Mouse (Mus musculus): ENCODE results near the gene Rcan1. TPM values are rescaled to one million over a fixed set of nuclear protein-coding genes. Genes with fewer than 3 reads are reported as not detected.

Gene Rcan1
- polyA plus RNA-seq, 1 experiment from 2014 or later = 37.9 TPM

DNA sequence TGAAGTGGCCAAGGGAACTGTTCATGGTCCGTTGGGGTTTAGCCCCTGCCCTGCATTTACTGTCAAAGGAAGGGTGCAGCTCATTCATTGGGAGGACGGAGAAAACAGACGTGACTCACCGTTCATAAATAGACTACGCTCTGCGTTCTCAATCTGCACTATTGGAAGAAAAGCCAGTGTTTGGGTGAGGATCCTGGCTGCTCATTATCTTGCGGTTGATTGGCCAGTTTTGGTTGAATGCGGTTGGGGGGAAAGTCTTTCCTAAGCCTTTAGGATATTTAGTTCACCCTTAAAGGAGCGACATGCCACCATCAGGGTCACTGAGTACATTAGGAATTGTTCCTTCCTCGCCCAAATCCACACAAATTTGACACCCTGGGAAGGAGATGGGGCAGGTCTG is 5.4 kb downstream of the Rcan1 start:
- no peaks in the 10 kb centered on the region for H3K9me3 ChIP-seq (replicated peaks; ENCODE audit: low read length)
- ATAC-seq (replicated peaks; ENCODE audit: low FRiP score, low read depth) (no peak), DNase-seq (ENCODE audit: low spot score) (no peak)
- no peak for TF ChIP-seq CTCF (IDR thresholded peaks at IDR 0.05; ENCODE audit: low read depth)
- H3K4me1 ChIP-seq (replicated peaks; ENCODE audit: insufficient read depth, low read length) = peaks cover 15% of the 10 kb centered on the region; the same call in 1 of the 2 replicates
- WGBS = 8% methylated on average over 10 of the region's 10 CpGs
- peak overlapping the region; percentile 84 for H3K4me3 ChIP-seq (replicated peaks; ENCODE audit: low read depth, low read length)
- H3K4me2 ChIP-seq (ENCODE audit: low read length) = peak overlapping the region; percentile 94
- no peaks in the 10 kb centered on the region for H3K27me3 ChIP-seq (ENCODE audit: insufficient read depth, low read length)
- no peaks in the 10 kb centered on the region for H3K36me3 ChIP-seq (ENCODE audit: insufficient read depth, low read length)
- no peak overlapping the region for H3K27ac ChIP-seq
- H3K9ac ChIP-seq (ENCODE audit: low read depth, low read length) = peak overlapping the region; percentile 90; the same call in 1 of the 2 replicates

DNA sequence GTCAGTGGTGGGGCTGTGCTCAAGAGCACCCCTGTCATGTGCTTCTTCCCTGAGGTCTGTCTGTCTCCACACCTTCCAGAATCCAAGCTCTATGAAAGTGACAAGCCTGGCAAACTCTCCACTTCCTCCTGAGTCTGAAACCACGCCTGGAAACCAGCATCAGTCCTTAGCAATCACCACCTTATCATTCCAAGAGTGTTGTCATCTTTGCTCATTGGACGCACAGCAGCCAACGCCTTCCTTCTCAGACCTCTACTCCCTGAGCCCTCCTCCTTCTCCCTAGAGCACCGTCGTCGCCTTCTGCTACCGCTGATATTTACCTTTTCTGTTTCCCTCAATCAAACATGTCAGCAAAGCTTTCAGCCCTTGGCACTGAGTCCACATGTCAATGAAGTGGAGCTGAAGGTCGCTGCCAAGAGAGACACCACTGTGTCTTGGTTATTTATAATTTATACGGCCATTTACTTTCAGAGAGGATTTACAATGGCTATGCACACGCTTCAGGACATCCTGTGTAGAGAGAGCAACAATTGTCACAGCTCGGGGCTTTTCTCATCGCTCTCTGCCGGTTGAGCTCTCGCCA is 6.2 kb downstream of the Rcan1 start:
- Histone ChIP-seq H3K27me3 (ENCODE audit: insufficient read depth, low read length) (no peaks in the 10 kb centered on the region), H3K27ac (no peak overlapping the region), H3K4me2 (ENCODE audit: low read length) (peak overlapping the region; percentile 94), H3K9ac (ENCODE audit: low read depth, low read length) (0 out of 2 replicates have a peak overlapping the region, but pooled peaks have one; percentile 90), H3K4me3 (replicated peaks; ENCODE audit: low read depth, low read length) (peak overlapping the region; percentile 84; the same call in 1 of the 2 replicates), H3K4me1 (replicated peaks; ENCODE audit: insufficient read depth, low read length) (peaks cover 15% of the 10 kb centered on the region; the same call in 1 of the 2 replicates), H3K36me3 (ENCODE audit: insufficient read depth, low read length) (no peaks in the 10 kb centered on the region), H3K9me3 (replicated peaks; ENCODE audit: low read length) (no peaks in the 10 kb centered on the region)
- no peak for ATAC-seq (replicated peaks; ENCODE audit: low FRiP score, low read depth)
- TF ChIP-seq CTCF (IDR thresholded peaks at IDR 0.05; ENCODE audit: low read depth) = no peak
- no peak for DNase-seq (ENCODE audit: low spot score)
- WGBS = 42% methylated on average over 14 of the region's 14 CpGs

DNA sequence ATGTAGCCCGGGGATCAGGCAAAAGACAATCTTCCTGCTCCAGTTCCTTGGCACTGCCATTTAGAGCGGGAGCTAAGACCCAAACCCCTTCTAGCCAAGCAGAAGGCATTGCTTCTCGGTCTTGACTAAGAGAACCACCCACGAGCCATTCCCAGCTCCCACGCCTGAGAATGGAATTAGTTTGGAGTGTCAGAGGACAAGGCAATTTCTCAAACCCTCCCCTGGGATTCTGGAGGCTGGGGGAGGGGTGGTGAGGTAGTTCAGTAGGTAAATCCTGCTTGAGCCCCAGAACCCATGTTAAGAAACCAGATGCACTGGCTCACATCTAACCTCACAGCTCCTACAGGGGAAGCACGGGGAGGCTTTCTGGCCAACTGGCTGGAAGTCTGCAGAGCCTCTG is 9.3 kb downstream of the Rcan1 start:
- H3K4me2 ChIP-seq (ENCODE audit: low read length) = no peak overlapping the region
- H3K9me3 ChIP-seq (replicated peaks; ENCODE audit: low read length) = no peaks in the 10 kb centered on the region
- no peak overlapping the region for H3K27ac ChIP-seq
- DNase-seq (ENCODE audit: low spot score) (no peak), ATAC-seq (replicated peaks; ENCODE audit: low FRiP score, low read depth) (no peak)
- peaks cover 15% of the 10 kb centered on the region; the same call in 1 of the 2 replicates for H3K4me1 ChIP-seq (replicated peaks; ENCODE audit: insufficient read depth, low read length)
- no peak for TF ChIP-seq CTCF (IDR thresholded peaks at IDR 0.05; ENCODE audit: low read depth)
- H3K4me3 ChIP-seq (replicated peaks; ENCODE audit: low read depth, low read length) = no peak overlapping the region
- H3K9ac ChIP-seq (ENCODE audit: low read depth, low read length) = no peak overlapping the region
- H3K36me3 ChIP-seq (ENCODE audit: insufficient read depth, low read length) = no peaks in the 10 kb centered on the region
- 57% methylated on average over 6 of the region's 6 CpGs for WGBS
- no peaks in the 10 kb centered on the region for H3K27me3 ChIP-seq (ENCODE audit: insufficient read depth, low read length)

DNA sequence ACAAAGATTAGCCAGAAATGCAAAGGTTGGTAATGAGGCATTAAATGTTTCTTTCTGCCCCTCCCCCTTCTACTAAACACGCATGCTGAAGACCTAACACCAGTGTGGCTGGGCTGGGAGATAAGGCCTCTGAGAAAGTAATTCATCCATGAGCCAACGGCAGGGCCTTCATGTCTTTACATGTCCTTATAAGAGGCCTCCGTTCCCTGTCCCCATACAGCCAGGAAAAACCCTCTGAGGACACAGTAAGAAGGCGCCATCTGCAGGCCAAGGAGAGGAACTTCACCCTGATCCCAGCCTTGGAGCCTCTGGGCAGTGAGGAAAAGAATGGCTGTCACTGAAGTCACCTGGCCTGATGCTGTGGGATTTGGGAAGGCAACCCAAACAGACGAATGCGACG is 13.1 kb downstream of the Rcan1 start:
- peak; percentile 44 for ATAC-seq (replicated peaks; ENCODE audit: low FRiP score, low read depth)

DNA sequence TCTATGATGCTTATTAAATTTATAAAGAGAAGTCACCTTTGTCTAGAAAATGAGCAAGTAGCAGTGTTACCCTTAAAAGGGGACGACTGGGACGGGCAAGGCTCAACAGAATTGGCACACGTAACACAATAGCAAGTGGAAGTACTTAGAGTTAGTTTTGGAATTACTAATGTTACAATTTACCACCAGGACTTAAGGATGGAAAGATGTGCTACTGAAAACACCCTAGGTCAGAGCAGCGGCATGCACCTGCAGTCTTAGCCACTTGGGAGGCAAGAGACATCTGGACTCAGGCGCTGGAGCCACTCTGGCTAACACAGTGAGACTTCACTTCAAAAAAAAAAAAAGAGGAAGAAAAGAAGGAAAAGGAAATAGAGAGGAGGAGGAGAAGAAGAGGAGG is 14.7 kb downstream of the Rcan1 start:
- H3K9me3 ChIP-seq (replicated peaks; ENCODE audit: low read length) = no peaks in the 10 kb centered on the region
- TF ChIP-seq CTCF (IDR thresholded peaks at IDR 0.05; ENCODE audit: low read depth) = no peak
- H3K4me3 ChIP-seq (replicated peaks; ENCODE audit: low read depth, low read length) = no peak overlapping the region
- H3K27ac ChIP-seq = no peak overlapping the region
- DNase-seq (ENCODE audit: low spot score) (no peak), ATAC-seq (replicated peaks; ENCODE audit: low FRiP score, low read depth) (no peak)
- 83% methylated on average over 5 of the region's 5 CpGs for WGBS
- H3K36me3 ChIP-seq (ENCODE audit: insufficient read depth, low read length) = 0 out of 2 replicates have a peak, but pooled peaks cover 4% of the 10 kb centered on the region
- H3K4me1 ChIP-seq (replicated peaks; ENCODE audit: insufficient read depth, low read length) = no peaks in the 10 kb centered on the region
- H3K9ac ChIP-seq (ENCODE audit: low read depth, low read length) = no peak overlapping the region
- H3K4me2 ChIP-seq (ENCODE audit: low read length) = no peak overlapping the region
- H3K27me3 ChIP-seq (ENCODE audit: insufficient read depth, low read length) = no peaks in the 10 kb centered on the region

More for the DNA sequence above, 13.1 kb downstream of the Rcan1 start:
- H3K27me3 ChIP-seq (ENCODE audit: insufficient read depth, low read length) = no peaks in the 10 kb centered on the region
- DNase-seq (ENCODE audit: low spot score) = peak; percentile 94
- H3K9me3 ChIP-seq (replicated peaks; ENCODE audit: low read length) = no peaks in the 10 kb centered on the region
- no peaks in the 10 kb centered on the region for H3K4me1 ChIP-seq (replicated peaks; ENCODE audit: insufficient read depth, low read length)
- no peak overlapping the region for H3K4me2 ChIP-seq (ENCODE audit: low read length)
- 30% methylated on average over 7 of the region's 7 CpGs for WGBS
- H3K27ac ChIP-seq = no peak overlapping the region
- H3K4me3 ChIP-seq (replicated peaks; ENCODE audit: low read depth, low read length) = no peak overlapping the region
- no peaks in the 10 kb centered on the region for H3K36me3 ChIP-seq (ENCODE audit: insufficient read depth, low read length)
- TF ChIP-seq CTCF (IDR thresholded peaks at IDR 0.05; ENCODE audit: low read depth) = peak; percentile 97
- no peak overlapping the region for H3K9ac ChIP-seq (ENCODE audit: low read depth, low read length)

DNA sequence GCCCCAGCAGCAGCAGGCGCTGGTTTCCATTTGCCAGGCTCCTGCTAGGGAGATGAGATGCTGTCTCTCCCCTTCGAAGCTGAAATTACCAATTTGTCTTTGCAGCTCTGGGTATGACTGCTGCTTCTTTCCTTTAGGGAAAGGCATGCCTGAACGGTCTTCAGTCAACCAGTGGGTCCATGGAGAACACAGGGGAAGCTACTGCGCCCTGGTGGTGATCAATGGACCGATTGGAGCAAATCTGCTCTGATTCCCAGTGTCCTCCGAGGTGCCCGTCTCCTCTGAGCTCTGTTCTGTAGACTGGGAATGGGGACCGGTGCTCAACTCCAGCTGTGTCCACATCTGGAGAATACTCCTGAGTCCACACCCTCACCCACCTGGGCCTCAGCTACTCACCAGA is 15.2 kb downstream of the Rcan1 start:
- Histone ChIP-seq H3K27ac (no peak overlapping the region), H3K4me1 (replicated peaks; ENCODE audit: insufficient read depth, low read length) (no peaks in the 10 kb centered on the region), H3K4me3 (replicated peaks; ENCODE audit: low read depth, low read length) (no peak overlapping the region), H3K4me2 (ENCODE audit: low read length) (no peak overlapping the region), H3K9ac (ENCODE audit: low read depth, low read length) (no peak overlapping the region), H3K9me3 (replicated peaks; ENCODE audit: low read length) (no peaks in the 10 kb centered on the region), H3K27me3 (ENCODE audit: insufficient read depth, low read length) (no peaks in the 10 kb centered on the region), H3K36me3 (ENCODE audit: insufficient read depth, low read length) (0 out of 2 replicates have a peak, but pooled peaks cover 4% of the 10 kb centered on the region)
- DNase-seq (ENCODE audit: low spot score) (peak; percentile 51), ATAC-seq (replicated peaks; ENCODE audit: low FRiP score, low read depth) (no peak)
- 62% methylated on average over 8 of the region's 8 CpGs for WGBS
- peak; percentile 54; the same call in 1 of the 2 replicates for TF ChIP-seq CTCF (IDR thresholded peaks at IDR 0.05; ENCODE audit: low read depth)

All from kidney, postnatal 0 days (tissue).